Mouse (Mus musculus): ENCODE results near the gene Malrd1.

- TF ChIP-seq MYOG (IDR thresholded peaks at IDR 0.05; ENCODE audit: control insufficient read depth in 1 of 3, insufficient read depth in 1 of 3, insufficient read length in 2 of 3, low read depth in 2 of 3) (no peak), POLR2A (IDR thresholded peaks at IDR 0.05; ENCODE audit: insufficient read length, low read depth) (no peak), POLR2AphosphoS2 (IDR thresholded peaks at IDR 0.05; ENCODE audit: insufficient read length, low read depth) (no peak), E2F4 (IDR thresholded peaks at IDR 0.05; ENCODE audit: insufficient read depth) (no peak), TCF12 (IDR thresholded peaks at IDR 0.05; ENCODE audit: insufficient read depth, poor library complexity, severe bottlenecking) (no peak), MAX (IDR thresholded peaks at IDR 0.05; ENCODE audit: low read depth) (no peak), CEBPB (IDR thresholded peaks at IDR 0.05; ENCODE audit: insufficient read depth, poor library complexity, severe bottlenecking) (no peak), TCF3 (IDR thresholded peaks at IDR 0.05; ENCODE audit: insufficient read length, low read depth) (no peak), USF1 (IDR thresholded peaks at IDR 0.05; ENCODE audit: low read depth) (no peak), SRF (IDR thresholded peaks at IDR 0.05; ENCODE audit: control insufficient read depth, insufficient read length, low read depth) (no peak)
These were observed 702.0 kb downstream of the Malrd1 start for GRCm38 (mm10) chr2:16228187-16228832.

Measured in myocyte (in vitro differentiated cells).